Mouse (Mus musculus): ENCODE measurements around the gene Acadvl.

Acadvl gene

DNA sequence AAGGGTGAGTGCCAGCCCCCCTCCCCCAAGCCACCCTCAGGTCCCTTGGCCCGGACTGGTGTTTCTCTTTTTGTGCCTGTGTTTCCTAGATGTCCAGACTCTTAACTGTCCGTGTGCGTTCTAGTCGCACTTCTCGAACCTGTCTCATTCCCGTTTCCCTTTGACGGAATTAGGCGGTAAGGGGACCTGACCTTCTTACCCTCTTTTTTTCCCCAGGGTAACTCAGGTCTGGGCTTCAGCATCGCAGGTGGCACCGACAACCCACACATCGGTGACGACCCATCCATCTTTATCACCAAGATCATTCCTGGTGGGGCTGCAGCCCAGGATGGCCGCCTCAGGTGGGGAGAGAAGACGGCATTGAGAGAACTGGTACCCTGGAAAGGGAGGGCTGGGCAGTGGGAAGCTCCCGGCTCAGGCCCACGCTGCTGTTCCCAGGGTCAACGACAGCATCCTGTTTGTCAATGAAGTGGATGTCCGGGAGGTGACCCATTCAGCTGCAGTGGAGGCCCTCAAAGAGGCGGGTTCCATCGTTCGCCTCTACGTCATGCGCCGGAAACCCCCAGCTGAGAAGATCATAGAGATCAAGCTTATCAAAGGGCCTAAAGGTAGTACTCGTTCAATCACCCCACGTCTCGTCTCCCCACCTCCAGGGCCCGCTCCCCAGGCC is 15.6 kb upstream of the Acadvl start:
- Histone ChIP-seq H3K4me1 (replicated peaks; ENCODE audit: low read depth, low read length) (peaks cover 56% of the 10 kb centered on the region), H3K4me3 (replicated peaks; ENCODE audit: low read length) (no peak overlapping the region), H3K9me3 (ENCODE audit: low read length) (no peaks in the 10 kb centered on the region), H3K36me3 (ENCODE audit: insufficient read depth, low read length) (peaks cover 14% of the 10 kb centered on the region), H3K27me3 (ENCODE audit: insufficient read depth, low read length) (peaks cover 16% of the 10 kb centered on the region)
- no peak for TF ChIP-seq POU5F1 (IDR thresholded peaks at IDR 0.05; ENCODE audit: borderline replicate concordance, low read length)
- TF ChIP-seq NANOG (IDR thresholded peaks at IDR 0.05; ENCODE audit: borderline replicate concordance, low read length): no peak
- TF ChIP-seq CTCF (conservative IDR thresholded peaks at IDR 0.05; ENCODE audit: low read length): no peak

DNA sequence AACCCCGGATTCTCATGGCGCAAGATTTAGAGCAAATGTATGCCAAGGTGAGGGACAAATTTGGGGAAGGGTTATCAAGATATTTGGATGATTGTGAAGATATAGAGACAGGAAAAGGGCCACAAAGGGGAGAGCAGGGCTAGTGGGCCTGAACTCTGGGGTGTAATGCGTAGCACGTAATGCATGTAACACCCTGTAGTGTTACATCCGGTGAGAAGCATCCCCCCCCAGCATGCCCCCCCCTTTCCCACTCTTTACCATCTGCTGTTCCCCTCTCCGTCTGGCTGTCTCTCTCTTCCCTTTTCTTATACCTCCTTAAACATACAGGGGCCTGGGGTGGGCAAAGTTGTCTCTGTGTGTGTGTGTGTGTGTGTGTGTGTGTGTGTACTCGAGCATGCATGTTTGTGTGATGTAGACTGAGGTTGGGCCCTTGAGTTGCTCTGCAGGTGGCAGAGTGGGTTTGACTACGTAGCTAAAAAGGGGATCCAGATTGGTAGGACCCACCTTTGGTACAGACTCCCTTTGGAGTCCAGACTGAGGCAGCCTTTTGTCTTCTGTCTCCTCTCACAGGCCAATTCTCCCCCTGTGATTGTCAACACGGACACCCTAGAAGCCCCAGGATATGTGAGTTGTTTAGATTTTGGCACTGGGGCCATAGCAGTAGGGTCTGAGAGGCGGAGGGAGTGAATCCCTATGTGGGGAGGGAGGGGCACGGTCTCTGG is 14.8 kb upstream of the Acadvl start:
- Histone ChIP-seq H3K36me3 (ENCODE audit: insufficient read depth, low read length) (peaks cover 14% of the 10 kb centered on the region), H3K4me3 (replicated peaks; ENCODE audit: low read length) (0 out of 2 replicates have a peak overlapping the region, but pooled peaks have one; percentile 71), H3K9me3 (ENCODE audit: low read length) (no peaks in the 10 kb centered on the region), H3K27me3 (ENCODE audit: insufficient read depth, low read length) (peaks cover 24% of the 10 kb centered on the region), H3K4me1 (replicated peaks; ENCODE audit: low read depth, low read length) (peaks cover 61% of the 10 kb centered on the region)
- TF ChIP-seq POU5F1 (IDR thresholded peaks at IDR 0.05; ENCODE audit: borderline replicate concordance, low read length) (no peak), NANOG (IDR thresholded peaks at IDR 0.05; ENCODE audit: borderline replicate concordance, low read length) (no peak), CTCF (conservative IDR thresholded peaks at IDR 0.05; ENCODE audit: low read length) (no peak)

GRCm38 (mm10) chr11:70029130-70029801 is 14.1 kb upstream of the Acadvl start:
- Histone ChIP-seq H3K4me1 (replicated peaks; ENCODE audit: low read depth, low read length) (peaks cover 63% of the 10 kb centered on the region), H3K27me3 (ENCODE audit: insufficient read depth, low read length) (peaks cover 30% of the 10 kb centered on the region), H3K9me3 (ENCODE audit: low read length) (no peaks in the 10 kb centered on the region), H3K36me3 (ENCODE audit: insufficient read depth, low read length) (peaks cover 14% of the 10 kb centered on the region), H3K4me3 (replicated peaks; ENCODE audit: low read length) (peak overlapping the region; percentile 71)
- no peak for TF ChIP-seq NANOG (IDR thresholded peaks at IDR 0.05; ENCODE audit: borderline replicate concordance, low read length)
- no peak for TF ChIP-seq CTCF (conservative IDR thresholded peaks at IDR 0.05; ENCODE audit: low read length)
- no peak for TF ChIP-seq POU5F1 (IDR thresholded peaks at IDR 0.05; ENCODE audit: borderline replicate concordance, low read length)

GRCm38 (mm10) chr11:70028401-70029129 is 13.4 kb upstream of the Acadvl start:
- Histone ChIP-seq H3K27me3 (ENCODE audit: insufficient read depth, low read length) (peaks cover 35% of the 10 kb centered on the region), H3K36me3 (ENCODE audit: insufficient read depth, low read length) (peaks cover 14% of the 10 kb centered on the region), H3K4me1 (replicated peaks; ENCODE audit: low read depth, low read length) (peaks cover 68% of the 10 kb centered on the region), H3K4me3 (replicated peaks; ENCODE audit: low read length) (peak overlapping the region; percentile 71), H3K9me3 (ENCODE audit: low read length) (no peaks in the 10 kb centered on the region)
- TF ChIP-seq CTCF (conservative IDR thresholded peaks at IDR 0.05; ENCODE audit: low read length) (no peak), NANOG (IDR thresholded peaks at IDR 0.05; ENCODE audit: borderline replicate concordance, low read length) (no peak), POU5F1 (IDR thresholded peaks at IDR 0.05; ENCODE audit: borderline replicate concordance, low read length) (no peak)

GRCm38 (mm10) chr11:70027397-70027796 is 12.2 kb upstream of the Acadvl start:
- H3K9me3 ChIP-seq (ENCODE audit: low read length): no peaks in the 10 kb centered on the region
- peaks cover 46% of the 10 kb centered on the region for H3K27me3 ChIP-seq (ENCODE audit: insufficient read depth, low read length)
- peaks cover 14% of the 10 kb centered on the region for H3K36me3 ChIP-seq (ENCODE audit: insufficient read depth, low read length)
- H3K4me1 ChIP-seq (replicated peaks; ENCODE audit: low read depth, low read length): peaks cover 73% of the 10 kb centered on the region
- H3K4me3 ChIP-seq (replicated peaks; ENCODE audit: low read length): peak overlapping the region; percentile 68
- TF ChIP-seq POU5F1 (IDR thresholded peaks at IDR 0.05; ENCODE audit: borderline replicate concordance, low read length) (no peak), NANOG (IDR thresholded peaks at IDR 0.05; ENCODE audit: borderline replicate concordance, low read length) (no peak), CTCF (conservative IDR thresholded peaks at IDR 0.05; ENCODE audit: low read length) (no peak)

DNA sequence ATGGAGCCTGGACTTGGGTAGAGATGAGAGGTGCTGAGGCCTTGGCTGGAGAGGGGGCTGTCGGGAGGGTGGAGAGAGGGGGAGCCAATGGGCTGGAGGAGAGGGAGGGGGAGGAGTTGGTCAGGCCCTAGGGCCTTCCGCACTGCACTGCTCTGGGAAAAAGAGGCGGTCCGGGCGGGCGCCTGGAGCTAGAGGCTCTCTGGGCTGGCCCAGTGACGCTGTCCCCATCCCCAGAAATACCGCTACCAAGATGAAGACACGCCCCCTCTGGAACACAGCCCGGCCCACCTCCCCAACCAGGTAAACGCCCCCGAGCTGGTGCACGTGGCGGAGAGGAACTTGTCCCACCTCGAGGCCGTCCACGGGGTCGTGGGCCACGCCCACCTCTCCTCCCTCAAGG is 11.5 kb upstream of the Acadvl start:
- TF ChIP-seq NANOG (IDR thresholded peaks at IDR 0.05; ENCODE audit: borderline replicate concordance, low read length) (no peak), POU5F1 (IDR thresholded peaks at IDR 0.05; ENCODE audit: borderline replicate concordance, low read length) (no peak), CTCF (conservative IDR thresholded peaks at IDR 0.05; ENCODE audit: low read length) (no peak)
- Histone ChIP-seq H3K4me1 (replicated peaks; ENCODE audit: low read depth, low read length) (peaks cover 73% of the 10 kb centered on the region), H3K4me3 (replicated peaks; ENCODE audit: low read length) (peak overlapping the region; percentile 68), H3K9me3 (ENCODE audit: low read length) (no peaks in the 10 kb centered on the region), H3K36me3 (ENCODE audit: insufficient read depth, low read length) (peaks cover 8% of the 10 kb centered on the region), H3K27me3 (ENCODE audit: insufficient read depth, low read length) (peaks cover 51% of the 10 kb centered on the region)

GRCm38 (mm10) chr11:70024151-70024514 is 8.9 kb upstream of the Acadvl start:
- H3K36me3 ChIP-seq (ENCODE audit: insufficient read depth, low read length): no peaks in the 10 kb centered on the region
- H3K4me1 ChIP-seq (replicated peaks; ENCODE audit: low read depth, low read length): peaks cover 67% of the 10 kb centered on the region
- TF ChIP-seq NANOG (IDR thresholded peaks at IDR 0.05; ENCODE audit: borderline replicate concordance, low read length): no peak
- no peak for TF ChIP-seq CTCF (conservative IDR thresholded peaks at IDR 0.05; ENCODE audit: low read length)
- no peak for TF ChIP-seq POU5F1 (IDR thresholded peaks at IDR 0.05; ENCODE audit: borderline replicate concordance, low read length)
- H3K27me3 ChIP-seq (ENCODE audit: insufficient read depth, low read length): peaks cover 51% of the 10 kb centered on the region
- no peak overlapping the region for H3K4me3 ChIP-seq (replicated peaks; ENCODE audit: low read length)
- H3K9me3 ChIP-seq (ENCODE audit: low read length): no peaks in the 10 kb centered on the region
